Mouse (Mus musculus): ENCODE measurements at regions not wholly inside any gene's neighbourhood (a gene's known extent, or its start where the extent isn't known, plus 50 kb on each side); places are given as distances from the start of the nearest gene placed in this dataset.

- ATAC-seq (ENCODE audit: low FRiP score), result no peak
- Histone ChIP-seq H3K27me3 (no peaks in the 10 kb centered on the region), H3K36me3 (no peaks in the 10 kb centered on the region), H3K4me3 (no peak overlapping the region), H3K4me2 (replicated peaks) (no peak overlapping the region), H3K4me1 (no peaks in the 10 kb centered on the region), H3K27ac (no peak overlapping the region), H3K9me3 (replicated peaks) (no peaks in the 10 kb centered on the region), H3K9ac (no peak overlapping the region)
- WGBS, result 83% methylated on average over 6 of the region's 6 CpGs
These were observed 284.8 kb upstream of the Hs6st1 start for GRCm38 (mm10) chr1:35783427-35783826.

GRCm38 (mm10) chr1:35786241-35786640, 282.0 kb upstream of the Hs6st1 start:
- WGBS, result 92% methylated on average over 4 of the region's 4 CpGs
- Histone ChIP-seq H3K4me3 (no peak overlapping the region), H3K9ac (no peak overlapping the region), H3K27me3 (no peaks in the 10 kb centered on the region), H3K4me1 (no peaks in the 10 kb centered on the region), H3K9me3 (replicated peaks) (no peaks in the 10 kb centered on the region), H3K36me3 (no peaks in the 10 kb centered on the region), H3K27ac (no peak overlapping the region), H3K4me2 (replicated peaks) (no peak overlapping the region)
- no peak for ATAC-seq (ENCODE audit: low FRiP score)

- no peak overlapping the region for H3K4me3 ChIP-seq
- ATAC-seq (ENCODE audit: low FRiP score), result no peak
- H3K9me3 ChIP-seq (replicated peaks), result no peaks in the 10 kb centered on the region
- no peaks in the 10 kb centered on the region for H3K4me1 ChIP-seq
- H3K27ac ChIP-seq, result no peak overlapping the region
- no peaks in the 10 kb centered on the region for H3K36me3 ChIP-seq
- H3K9ac ChIP-seq, result no peak overlapping the region
- 62% methylated on average over 8 of the region's 8 CpGs for WGBS
- no peaks in the 10 kb centered on the region for H3K27me3 ChIP-seq
- no peak overlapping the region for H3K4me2 ChIP-seq (replicated peaks)
These were observed 281.5 kb upstream of the Hs6st1 start for GRCm38 (mm10) chr1:35786668-35787213.

- H3K27ac ChIP-seq, result no peak overlapping the region
- no peaks in the 10 kb centered on the region for H3K27me3 ChIP-seq
- ATAC-seq (ENCODE audit: low FRiP score), result no peak
- H3K9me3 ChIP-seq (replicated peaks), result no peaks in the 10 kb centered on the region
- no peak overlapping the region for H3K9ac ChIP-seq
- no peak overlapping the region for H3K4me2 ChIP-seq (replicated peaks)
- H3K4me3 ChIP-seq, result no peak overlapping the region
- 92% methylated on average over 2 of the region's 2 CpGs for WGBS
- H3K4me1 ChIP-seq, result no peaks in the 10 kb centered on the region
- H3K36me3 ChIP-seq, result no peaks in the 10 kb centered on the region
These were observed 271.1 kb upstream of the Hs6st1 start for GRCm38 (mm10) chr1:35797064-35797463.

GRCm38 (mm10) chr1:35797526-35797925, 270.7 kb upstream of the Hs6st1 start:
- Histone ChIP-seq H3K4me1 (no peaks in the 10 kb centered on the region), H3K36me3 (no peaks in the 10 kb centered on the region), H3K27ac (no peak overlapping the region), H3K4me3 (no peak overlapping the region), H3K9ac (no peak overlapping the region), H3K4me2 (replicated peaks) (no peak overlapping the region), H3K27me3 (no peaks in the 10 kb centered on the region), H3K9me3 (replicated peaks) (no peaks in the 10 kb centered on the region)
- WGBS, result 90% methylated on average over 2 of the region's 2 CpGs
- ATAC-seq (ENCODE audit: low FRiP score), result no peak

GRCm38 (mm10) chr1:35805546-35805945, 262.7 kb upstream of the Hs6st1 start:
- no peak overlapping the region for H3K27ac ChIP-seq
- 0 out of 2 replicates have a peak, but pooled peaks have one; percentile 25 for ATAC-seq (ENCODE audit: low FRiP score)
- no peak overlapping the region for H3K4me2 ChIP-seq (replicated peaks)
- H3K9me3 ChIP-seq (replicated peaks), result no peaks in the 10 kb centered on the region
- H3K9ac ChIP-seq, result no peak overlapping the region
- peaks cover 11% of the 10 kb centered on the region for H3K4me1 ChIP-seq
- no peak overlapping the region for H3K4me3 ChIP-seq
- WGBS, result 71% methylated on average over 3 of the region's 3 CpGs
- H3K27me3 ChIP-seq, result no peaks in the 10 kb centered on the region
- H3K36me3 ChIP-seq, result no peaks in the 10 kb centered on the region

GRCm38 (mm10) chr1:35806329-35806728, 261.9 kb upstream of the Hs6st1 start:
- H3K4me1 ChIP-seq, result peaks cover 15% of the 10 kb centered on the region
- H3K27ac ChIP-seq, result no peak overlapping the region
- H3K36me3 ChIP-seq, result no peaks in the 10 kb centered on the region
- H3K9ac ChIP-seq, result no peak overlapping the region
- WGBS, result 44% methylated on average over 2 of the region's 2 CpGs
- H3K4me3 ChIP-seq, result no peak overlapping the region
- no peak overlapping the region for H3K4me2 ChIP-seq (replicated peaks)
- no peaks in the 10 kb centered on the region for H3K9me3 ChIP-seq (replicated peaks)
- H3K27me3 ChIP-seq, result no peaks in the 10 kb centered on the region
- no peak for ATAC-seq (ENCODE audit: low FRiP score)

- WGBS, result 17% methylated on average over 1 of the region's 1 CpGs
- no peak overlapping the region for H3K4me2 ChIP-seq (replicated peaks)
- H3K4me3 ChIP-seq, result no peak overlapping the region
- no peak overlapping the region for H3K9ac ChIP-seq
- no peak for ATAC-seq (ENCODE audit: low FRiP score)
- no peaks in the 10 kb centered on the region for H3K36me3 ChIP-seq
- no peak overlapping the region for H3K27ac ChIP-seq
- H3K4me1 ChIP-seq, result peaks cover 15% of the 10 kb centered on the region
- no peaks in the 10 kb centered on the region for H3K9me3 ChIP-seq (replicated peaks)
- H3K27me3 ChIP-seq, result no peaks in the 10 kb centered on the region
These were observed 261.5 kb upstream of the Hs6st1 start for GRCm38 (mm10) chr1:35806731-35807130.

- Histone ChIP-seq H3K4me1 (peaks cover 15% of the 10 kb centered on the region), H3K4me3 (no peak overlapping the region), H3K36me3 (no peaks in the 10 kb centered on the region), H3K9ac (no peak overlapping the region), H3K27ac (no peak overlapping the region), H3K9me3 (replicated peaks) (no peaks in the 10 kb centered on the region), H3K4me2 (replicated peaks) (no peak overlapping the region), H3K27me3 (no peaks in the 10 kb centered on the region)
- ATAC-seq (ENCODE audit: low FRiP score), result no peak
- 87% methylated on average over 4 of the region's 4 CpGs for WGBS
These were observed 259.3 kb upstream of the Hs6st1 start for GRCm38 (mm10) chr1:35808894-35809293.

- ATAC-seq (ENCODE audit: low FRiP score), result no peak
- Histone ChIP-seq H3K27ac (no peak overlapping the region), H3K9ac (no peak overlapping the region), H3K9me3 (replicated peaks) (no peaks in the 10 kb centered on the region), H3K4me2 (replicated peaks) (no peak overlapping the region), H3K4me1 (peaks cover 15% of the 10 kb centered on the region), H3K4me3 (no peak overlapping the region), H3K36me3 (no peaks in the 10 kb centered on the region), H3K27me3 (no peaks in the 10 kb centered on the region)
- 45% methylated on average over 1 of the region's 1 CpGs for WGBS
These were observed 258.9 kb upstream of the Hs6st1 start for GRCm38 (mm10) chr1:35809341-35809740.

- Histone ChIP-seq H3K9me3 (replicated peaks) (no peaks in the 10 kb centered on the region), H3K4me2 (replicated peaks) (no peak overlapping the region), H3K36me3 (no peaks in the 10 kb centered on the region), H3K27ac (no peak overlapping the region), H3K27me3 (no peaks in the 10 kb centered on the region), H3K9ac (no peak overlapping the region), H3K4me3 (no peak overlapping the region), H3K4me1 (peaks cover 12% of the 10 kb centered on the region)
- no peak for ATAC-seq (ENCODE audit: low FRiP score)
- WGBS, result 69% methylated on average over 8 of the region's 8 CpGs
These were observed 257.4 kb upstream of the Hs6st1 start for GRCm38 (mm10) chr1:35810571-35811342.

GRCm38 (mm10) chr1:35811380-35811779, 256.8 kb upstream of the Hs6st1 start:
- WGBS, result 53% methylated on average over 6 of the region's 6 CpGs
- H3K27me3 ChIP-seq, result no peaks in the 10 kb centered on the region

GRCm38 (mm10) chr1:35811795-35812194, 256.4 kb upstream of the Hs6st1 start:
- Histone ChIP-seq H3K4me2 (replicated peaks) (no peak overlapping the region), H3K4me1 (peaks cover 4% of the 10 kb centered on the region), H3K27me3 (no peaks in the 10 kb centered on the region), H3K9me3 (replicated peaks) (no peaks in the 10 kb centered on the region), H3K36me3 (no peaks in the 10 kb centered on the region), H3K4me3 (no peak overlapping the region), H3K27ac (no peak overlapping the region), H3K9ac (no peak overlapping the region)
- ATAC-seq (ENCODE audit: low FRiP score), result peak; percentile 60
- WGBS, result 76% methylated on average over 7 of the region's 7 CpGs

More at GRCm38 (mm10) chr1:35811380-35811779, 256.8 kb upstream of the Hs6st1 start:
- H3K9ac ChIP-seq, result no peak overlapping the region
- no peaks in the 10 kb centered on the region for H3K9me3 ChIP-seq (replicated peaks)
- peaks cover 6% of the 10 kb centered on the region for H3K4me1 ChIP-seq
- H3K27ac ChIP-seq, result no peak overlapping the region
- no peaks in the 10 kb centered on the region for H3K36me3 ChIP-seq
- no peak overlapping the region for H3K4me2 ChIP-seq (replicated peaks)
- ATAC-seq (ENCODE audit: low FRiP score), result peak; percentile 76
- H3K4me3 ChIP-seq, result no peak overlapping the region

Data from hindbrain, embryonic 12.5 days (tissue).